Mouse (Mus musculus) neutrophil, adult 59 days (primary cell): Measurements from ENCODE around the gene Adamts14. TPM values are rescaled to one million over a fixed set of nuclear protein-coding genes. Genes with fewer than 3 reads are reported as not detected.

Experiments used
- total RNA-seq, 2 experiments: library from RNA; stranded (reverse); gene quantifications; 1 replicate in 1 of 2; 2 replicates in 1 of 2; pipeline ENCODE4 v1.2.4; 2023

Adamts14 gene
- total RNA-seq, result under 1 TPM; 0.11 to 0.20 TPM

GRCm38 (mm10) chr10:61273081-61273843 is at the start of gene Adamts14:
Gene Adamts14, minus strand, starts transcription at chr10:61273438.

GRCm38 (mm10) chr10:61297477-61297876 is 24.2 kb upstream of the Adamts14 start, which contains the start of gene Prf1:
Gene Prf1, plus strand, starts transcription at chr10:61297833.

GRCm38 (mm10) chr10:61171654-61172053 is 101.6 kb downstream of the Adamts14 start, which contains the start of gene Tbata:
Gene Tbata, plus strand, starts transcription at chr10:61171954.

GRCm38 (mm10) chr10:61147157-61148040 is 125.8 kb downstream of the Adamts14 start, which contains the start of gene Sgpl1:
Gene Sgpl1, minus strand, starts transcription at chr10:61147703.

Other genes starting within 250 kb of the Adamts14 start
- under 1 TPM; 0.47 to 0.68 TPM for gene Pcbd1, start 184.1 kb downstream of the Adamts14 start, total RNA-seq
- gene Sgpl1, start 125.7 kb downstream of the Adamts14 start, total RNA-seq, result 100 to 1,000 TPM in 1 of 2 experiments, 10 to 100 TPM in 1; 99.9 to 117 TPM
- gene Tbata, start 101.5 kb downstream of the Adamts14 start, total RNA-seq, result not detected
- not detected for gene Prf1, start 24.4 kb upstream of the Adamts14 start, total RNA-seq
- under 1 TPM; 0.20 to 0.29 TPM for gene Pald1, start 110.1 kb upstream of the Adamts14 start, total RNA-seq
- gene Nodal, start 144.5 kb upstream of the Adamts14 start, total RNA-seq, result not detected
- 100 to 1,000 TPM; 135 to 146 TPM for gene Eif4ebp2, start 179.2 kb upstream of the Adamts14 start, total RNA-seq
- gene Lrrc20, start 202.4 kb upstream of the Adamts14 start, total RNA-seq, result 1 to 10 TPM; 7.4 to 9.7 TPM